Mouse (Mus musculus): Measurements from ENCODE around the gene Hdac11. TPM values are rescaled to one million over a fixed set of nuclear protein-coding genes. Genes with fewer than 3 reads are reported as not detected.

Gene Hdac11
- polyA plus RNA-seq, 1 experiment from 2014 or later = 16.4 TPM

GRCm38 (mm10) chr6:91213287-91214218 lies 57.1 kb downstream of the Hdac11 start:
- H3K9me3 ChIP-seq = no peaks in the 10 kb centered on the region
- peak overlapping the region; percentile 32; the same call in 1 of the 2 replicates for H3K4me3 ChIP-seq
- H3K4me2 ChIP-seq (replicated peaks) = peak overlapping the region; percentile 52
- 62% methylated on average over 21 of the region's 21 CpGs for WGBS
- H3K4me1 ChIP-seq = peaks cover 22% of the 10 kb centered on the region
- no peaks in the 10 kb centered on the region for H3K36me3 ChIP-seq
- no peak for ATAC-seq (ENCODE audit: low FRiP score, low read depth)
- no peak overlapping the region for H3K27ac ChIP-seq (replicated peaks)
- peaks cover 31% of the 10 kb centered on the region for H3K27me3 ChIP-seq
- no peak overlapping the region; the same call in 1 of the 2 replicates for H3K9ac ChIP-seq (replicated peaks)

GRCm38 (mm10) chr6:91215454-91215853 lies 59.0 kb downstream of the Hdac11 start:
- Histone ChIP-seq H3K27ac (replicated peaks) (no peak overlapping the region), H3K4me2 (replicated peaks) (no peak overlapping the region), H3K27me3 (peaks cover 28% of the 10 kb centered on the region), H3K4me3 (no peak overlapping the region), H3K4me1 (peaks cover 14% of the 10 kb centered on the region), H3K9ac (replicated peaks) (no peak overlapping the region), H3K36me3 (no peaks in the 10 kb centered on the region), H3K9me3 (no peaks in the 10 kb centered on the region)
- 65% methylated on average over 1 of the region's 1 CpGs for WGBS
- no peak for ATAC-seq (ENCODE audit: low FRiP score, low read depth)

- H3K27me3 ChIP-seq = peaks cover 13% of the 10 kb centered on the region
- no peak overlapping the region for H3K27ac ChIP-seq (replicated peaks)
- H3K9ac ChIP-seq (replicated peaks) = no peak overlapping the region
- H3K4me1 ChIP-seq = 0 out of 2 replicates have a peak, but pooled peaks cover 3% of the 10 kb centered on the region
- WGBS = 66% methylated on average over 9 of the region's 9 CpGs
- no peak overlapping the region for H3K4me2 ChIP-seq (replicated peaks)
- no peak overlapping the region for H3K4me3 ChIP-seq
- H3K36me3 ChIP-seq = no peaks in the 10 kb centered on the region
- ATAC-seq (ENCODE audit: low FRiP score, low read depth) = no peak
- H3K9me3 ChIP-seq = no peaks in the 10 kb centered on the region
These were observed 62.0 kb downstream of the Hdac11 start for GRCm38 (mm10) chr6:91218445-91218844.

GRCm38 (mm10) chr6:91218871-91219270 lies 62.4 kb downstream of the Hdac11 start:
- Histone ChIP-seq H3K9ac (replicated peaks) (no peak overlapping the region), H3K27ac (replicated peaks) (no peak overlapping the region), H3K9me3 (no peaks in the 10 kb centered on the region), H3K27me3 (peaks cover 9% of the 10 kb centered on the region), H3K4me1 (0 out of 2 replicates have a peak, but pooled peaks cover 3% of the 10 kb centered on the region), H3K4me2 (replicated peaks) (no peak overlapping the region), H3K36me3 (no peaks in the 10 kb centered on the region), H3K4me3 (no peak overlapping the region)
- 56% methylated on average over 3 of the region's 3 CpGs for WGBS
- no peak for ATAC-seq (ENCODE audit: low FRiP score, low read depth)

GRCm38 (mm10) chr6:91220062-91220461 lies 63.6 kb downstream of the Hdac11 start:
- Histone ChIP-seq H3K9ac (replicated peaks) (no peak overlapping the region), H3K4me3 (no peak overlapping the region), H3K4me1 (0 out of 2 replicates have a peak, but pooled peaks cover 3% of the 10 kb centered on the region), H3K4me2 (replicated peaks) (no peak overlapping the region), H3K27me3 (no peaks in the 10 kb centered on the region; the same call in 1 of the 2 replicates), H3K27ac (replicated peaks) (no peak overlapping the region), H3K36me3 (no peaks in the 10 kb centered on the region), H3K9me3 (no peaks in the 10 kb centered on the region)
- ATAC-seq (ENCODE audit: low FRiP score, low read depth) = no peak

- no peak overlapping the region for H3K27ac ChIP-seq (replicated peaks)
- H3K36me3 ChIP-seq = no peaks in the 10 kb centered on the region
- no peak overlapping the region for H3K4me2 ChIP-seq (replicated peaks)
- H3K9ac ChIP-seq (replicated peaks) = no peak overlapping the region
- 0 out of 2 replicates have a peak, but pooled peaks cover 3% of the 10 kb centered on the region for H3K4me1 ChIP-seq
- no peaks in the 10 kb centered on the region; the same call in 1 of the 2 replicates for H3K27me3 ChIP-seq
- no peaks in the 10 kb centered on the region for H3K9me3 ChIP-seq
- WGBS = 7% methylated on average over 3 of the region's 3 CpGs
- no peak overlapping the region for H3K4me3 ChIP-seq
- ATAC-seq (ENCODE audit: low FRiP score, low read depth) = no peak
These were observed 64.6 kb downstream of the Hdac11 start for GRCm38 (mm10) chr6:91221094-91221493.

GRCm38 (mm10) chr6:91222694-91223346 lies 66.4 kb downstream of the Hdac11 start:
- Histone ChIP-seq H3K9ac (replicated peaks) (no peak overlapping the region), H3K27ac (replicated peaks) (no peak overlapping the region), H3K4me2 (replicated peaks) (no peak overlapping the region), H3K36me3 (no peaks in the 10 kb centered on the region), H3K9me3 (no peaks in the 10 kb centered on the region), H3K4me1 (0 out of 2 replicates have a peak, but pooled peaks cover 3% of the 10 kb centered on the region), H3K4me3 (no peak overlapping the region), H3K27me3 (no peaks in the 10 kb centered on the region; the same call in 1 of the 2 replicates)
- WGBS = 75% methylated on average over 10 of the region's 10 CpGs
- no peak for ATAC-seq (ENCODE audit: low FRiP score, low read depth)

Other genes starting within 250 kb of the Hdac11 start
- 16.3 and 16.4 TPM in 2 replicates for gene Iqsec1, start 168.0 kb upstream of the Hdac11 start, polyA plus RNA-seq (2016; fragmentation: Nextera tagmentation; extraction: Ambion mirVana)
- gene Nup210, start 39.8 kb upstream of the Hdac11 start, polyA plus RNA-seq (2016; fragmentation: Nextera tagmentation; extraction: Ambion mirVana) = 23.4 and 25.8 TPM in 2 replicates
- gene Fbln2, start 55.8 kb downstream of the Hdac11 start, polyA plus RNA-seq (2016; fragmentation: Nextera tagmentation; extraction: Ambion mirVana) = 41.7 and 66.6 TPM in 2 replicates